Mouse (Mus musculus): ENCODE measurements around the gene Pfdn2.

DNA sequence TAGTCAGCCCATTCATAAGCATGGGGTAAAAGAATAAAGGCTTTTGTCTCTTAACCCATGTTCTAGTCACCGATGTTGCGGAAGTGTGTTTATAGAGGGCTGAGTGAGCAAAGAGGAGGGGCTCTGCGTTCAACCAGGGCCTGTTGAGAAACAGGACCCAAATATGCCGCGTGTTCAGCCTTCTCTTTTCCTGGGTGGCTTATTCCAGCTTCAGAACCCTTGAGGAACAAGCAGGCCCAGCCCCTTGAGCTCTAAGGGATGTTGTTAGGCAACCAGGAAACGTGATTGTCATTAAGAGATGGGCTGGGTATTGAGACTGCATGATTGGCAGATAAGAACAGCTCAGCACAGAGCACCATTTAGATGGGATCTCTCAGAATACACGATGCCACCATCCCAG, 20.5 kb downstream of the Pfdn2 start:
- TF ChIP-seq CTCF (IDR thresholded peaks at IDR 0.05; ENCODE audit: low read depth, low read length) (no peak), POLR2A (IDR thresholded peaks at IDR 0.05; ENCODE audit: extremely low read depth, insufficient read depth, low read length) (no peak)
